Mouse (Mus musculus) forebrain, embryonic 11.5 days (tissue): ENCODE measurements around the gene Hoxb3. TPM values are rescaled to one million over a fixed set of nuclear protein-coding genes. Genes with fewer than 3 reads are reported as not detected.

Experiments used
- ATAC-seq: fragments of 200-750 bp; cut with Nextera tagmentation; replicated peaks from 2 replicates; pipeline ENCODE4 v1.8.0; 2017; ENCODE audit warnings: moderate TSS enrichment; ENCODE audit not compliant: low FRiP score
- DNase-seq: peaks from one replicate; pipeline ENCODE4 v3.0.0-alpha.2; 2017; ENCODE audit warnings: low spot score
- H3K27ac ChIP-seq: fragments of 300-500 bp; sonication (generic); 2 replicates; pipeline ENCODE4 v1.5.1; 2014; ENCODE audit warnings: low read depth, low read length
- H3K27me3 ChIP-seq: fragments of 300-500 bp; sonication (generic); 2 replicates; pipeline ENCODE4 v1.6.1; 2014; ENCODE audit warnings: mild to moderate bottlenecking, low read length, mixed read lengths; ENCODE audit not compliant: control insufficient read depth, insufficient read depth
- H3K36me3 ChIP-seq: fragments of 300-500 bp; sonication (generic); 2 replicates; pipeline ENCODE4 v1.6.1; 2014; ENCODE audit warnings: mild to moderate bottlenecking, low read length, moderate library complexity, mixed read lengths; ENCODE audit not compliant: control insufficient read depth, insufficient read depth
- H3K4me1 ChIP-seq: fragments of 300-500 bp; sonication (generic); replicated peaks from 2 replicates; pipeline ENCODE4 v1.6.1; 2014; ENCODE audit warnings: low read length, mixed read lengths; ENCODE audit not compliant: control insufficient read depth, insufficient read depth
- H3K4me2 ChIP-seq: fragments of 300-500 bp; sonication (generic); 2 replicates; pipeline ENCODE4 v1.6.1; 2014; ENCODE audit warnings: low read depth, mild to moderate bottlenecking, low read length, moderate library complexity, mixed read lengths; ENCODE audit not compliant: severe bottlenecking
- H3K4me3 ChIP-seq: fragments of 300-500 bp; sonication (generic); 2 replicates; pipeline ENCODE4 v1.5.1; 2014; ENCODE audit warnings: low read depth, low read length
- H3K9ac ChIP-seq: fragments of 300-500 bp; sonication (generic); 2 replicates; pipeline ENCODE4 v1.6.1; 2014; ENCODE audit warnings: low read length
- H3K9me3 ChIP-seq: fragments of 300-500 bp; sonication (generic); 2 replicates; pipeline ENCODE4 v1.6.1; 2016; ENCODE audit warnings: low read length, mixed read lengths; ENCODE audit not compliant: control insufficient read depth
- WGBS: fragments of 180-500 bp; shearing (Covaris S2); extraction: QIAGEN DNeasy Blood & Tissue Kit; methylation state at CpG from one replicate; pipeline ENCODE4 v1.1.7; 2014; 5-methylcytosine and 5-hydroxymethylcytosine counted together
- polyA plus RNA-seq: library from polyadenylated mRNA; unstranded; fragments of >200 nt; fragmentation: Nextera tagmentation; extraction: Ambion mirVana; gene quantifications from 2 replicates; pipeline ENCODE4 v1.2.1, GENCODE M21; 2014

Gene Hoxb3
- polyA plus RNA-seq, 1 experiment from 2014 or later, result not detected

GRCm38 (mm10) chr11:96319071-96319902, 3.8 kb upstream of the Hoxb3 start:
- H3K9ac ChIP-seq, result no peak overlapping the region
- DNase-seq (no peak), ATAC-seq (no peak)
- no peaks in the 10 kb centered on the region for H3K9me3 ChIP-seq
- H3K36me3 ChIP-seq, result no peaks in the 10 kb centered on the region
- H3K27ac ChIP-seq, result no peak overlapping the region
- H3K4me3 ChIP-seq, result peak overlapping the region; percentile 24
- H3K27me3 ChIP-seq, result peaks cover 98% of the 10 kb centered on the region
- WGBS, result under 1% methylated on average over 31 of the region's 34 CpGs
- H3K4me1 ChIP-seq, result peaks cover 5% of the 10 kb centered on the region
- H3K4me2 ChIP-seq, result peak overlapping the region; percentile 44; the same call in 1 of the 2 replicates

DNA sequence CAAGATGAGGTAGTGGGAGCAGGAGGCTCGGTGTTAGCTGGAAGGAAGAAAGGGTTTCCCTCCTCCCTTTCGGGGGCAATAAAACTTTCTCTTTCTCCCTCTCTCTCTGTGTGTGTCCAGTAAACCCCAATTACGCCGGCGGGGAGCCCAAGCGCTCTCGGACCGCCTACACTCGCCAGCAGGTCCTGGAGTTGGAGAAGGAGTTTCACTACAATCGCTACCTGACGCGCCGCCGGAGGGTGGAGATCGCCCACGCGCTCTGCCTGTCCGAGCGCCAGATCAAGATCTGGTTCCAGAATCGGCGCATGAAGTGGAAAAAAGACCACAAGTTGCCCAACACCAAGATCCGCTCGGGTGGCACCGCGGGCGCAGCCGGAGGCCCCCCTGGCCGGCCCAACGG, 3.2 kb upstream of the Hoxb3 start:
- no peak overlapping the region for H3K27ac ChIP-seq
- no peaks in the 10 kb centered on the region for H3K36me3 ChIP-seq
- no peak overlapping the region for H3K4me2 ChIP-seq
- ATAC-seq (no peak), DNase-seq (no peak)
- H3K9me3 ChIP-seq, result no peaks in the 10 kb centered on the region
- under 1% methylated on average over 29 of the region's 29 CpGs for WGBS
- peaks cover 98% of the 10 kb centered on the region for H3K27me3 ChIP-seq
- no peak overlapping the region for H3K4me3 ChIP-seq
- peaks cover 5% of the 10 kb centered on the region for H3K4me1 ChIP-seq
- H3K9ac ChIP-seq, result no peak overlapping the region

- no peak overlapping the region for H3K9ac ChIP-seq
- H3K27me3 ChIP-seq, result peaks cover 98% of the 10 kb centered on the region
- no peak overlapping the region for H3K27ac ChIP-seq
- WGBS, result under 1% methylated on average over 17 of the region's 17 CpGs
- no peak for ATAC-seq
- no peak overlapping the region for H3K4me2 ChIP-seq
- H3K9me3 ChIP-seq, result no peaks in the 10 kb centered on the region
- no peaks in the 10 kb centered on the region for H3K36me3 ChIP-seq
- DNase-seq, result no peak
- H3K4me3 ChIP-seq, result no peak overlapping the region
- H3K4me1 ChIP-seq, result peaks cover 5% of the 10 kb centered on the region
Measured at GRCm38 (mm10) chr11:96320688-96321087, 2.4 kb upstream of the Hoxb3 start.

GRCm38 (mm10) chr11:96321846-96322245, 1.3 kb upstream of the Hoxb3 start:
- 11% methylated on average over 5 of the region's 5 CpGs for WGBS
- no peaks in the 10 kb centered on the region for H3K36me3 ChIP-seq
- peaks cover 98% of the 10 kb centered on the region for H3K27me3 ChIP-seq
- H3K4me1 ChIP-seq, result peaks cover 5% of the 10 kb centered on the region
- DNase-seq (no peak), ATAC-seq (no peak)
- H3K9ac ChIP-seq, result no peak overlapping the region
- H3K4me2 ChIP-seq, result no peak overlapping the region
- no peak overlapping the region for H3K27ac ChIP-seq
- no peak overlapping the region for H3K4me3 ChIP-seq
- no peaks in the 10 kb centered on the region for H3K9me3 ChIP-seq

DNA sequence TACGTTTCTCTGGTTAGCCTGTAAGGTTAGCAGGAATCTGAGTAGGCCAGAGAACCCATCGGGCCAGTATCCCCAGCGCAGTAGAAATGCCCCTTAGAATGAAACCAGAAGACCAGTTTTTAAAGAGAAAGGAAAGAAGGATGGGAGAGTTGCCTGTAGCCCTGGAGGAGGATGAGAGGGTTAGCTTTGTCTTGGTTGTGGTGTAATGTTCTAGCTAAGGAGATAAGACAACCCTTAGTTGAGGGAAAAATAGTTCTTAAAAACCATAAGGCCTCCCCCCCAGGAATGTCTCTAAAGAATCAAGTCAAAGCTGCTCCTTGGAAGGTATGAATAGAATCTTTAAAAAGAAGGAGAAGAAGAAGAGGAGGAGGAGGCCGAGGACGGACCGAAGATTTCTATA, 388 bp upstream of the Hoxb3 start:
- Histone ChIP-seq H3K27me3 (peaks cover 98% of the 10 kb centered on the region), H3K36me3 (no peaks in the 10 kb centered on the region), H3K9ac (no peak overlapping the region), H3K9me3 (no peaks in the 10 kb centered on the region), H3K4me3 (no peak overlapping the region), H3K4me1 (peaks cover 5% of the 10 kb centered on the region), H3K4me2 (no peak overlapping the region), H3K27ac (no peak overlapping the region)
- no peak for ATAC-seq
- 5% methylated on average over 6 of the region's 6 CpGs for WGBS
- DNase-seq, result no peak

- DNase-seq, result no peak
- no peaks in the 10 kb centered on the region for H3K36me3 ChIP-seq
- H3K9ac ChIP-seq, result no peak overlapping the region
- no peak overlapping the region for H3K4me3 ChIP-seq
- no peak overlapping the region for H3K27ac ChIP-seq
- peaks cover 98% of the 10 kb centered on the region for H3K27me3 ChIP-seq
- no peaks in the 10 kb centered on the region for H3K9me3 ChIP-seq
- H3K4me1 ChIP-seq, result no peaks in the 10 kb centered on the region
- ATAC-seq, result no peak
- WGBS, result 0% methylated on average over 5 of the region's 5 CpGs
- H3K4me2 ChIP-seq, result no peak overlapping the region
Measured at GRCm38 (mm10) chr11:96324125-96324524, 999 bp downstream of the Hoxb3 start.

GRCm38 (mm10) chr11:96324965-96325364, 1.8 kb downstream of the Hoxb3 start:
- Histone ChIP-seq H3K4me1 (no peaks in the 10 kb centered on the region), H3K4me2 (no peak overlapping the region), H3K9me3 (no peaks in the 10 kb centered on the region), H3K9ac (no peak overlapping the region), H3K27me3 (peaks cover 98% of the 10 kb centered on the region), H3K36me3 (no peaks in the 10 kb centered on the region), H3K4me3 (no peak overlapping the region), H3K27ac (no peak overlapping the region)
- WGBS, result 1% methylated on average over 8 of the region's 8 CpGs
- no peak for ATAC-seq
- DNase-seq, result no peak

- Histone ChIP-seq H3K4me2 (no peak overlapping the region), H3K4me3 (no peak overlapping the region), H3K27me3 (peaks cover 98% of the 10 kb centered on the region), H3K36me3 (no peaks in the 10 kb centered on the region), H3K4me1 (no peaks in the 10 kb centered on the region), H3K27ac (no peak overlapping the region), H3K9ac (no peak overlapping the region), H3K9me3 (no peaks in the 10 kb centered on the region)
- no peak for ATAC-seq
- DNase-seq, result no peak
- WGBS, result 1% methylated on average over 22 of the region's 22 CpGs
Measured at GRCm38 (mm10) chr11:96325747-96326212, 2.7 kb downstream of the Hoxb3 start.

DNA sequence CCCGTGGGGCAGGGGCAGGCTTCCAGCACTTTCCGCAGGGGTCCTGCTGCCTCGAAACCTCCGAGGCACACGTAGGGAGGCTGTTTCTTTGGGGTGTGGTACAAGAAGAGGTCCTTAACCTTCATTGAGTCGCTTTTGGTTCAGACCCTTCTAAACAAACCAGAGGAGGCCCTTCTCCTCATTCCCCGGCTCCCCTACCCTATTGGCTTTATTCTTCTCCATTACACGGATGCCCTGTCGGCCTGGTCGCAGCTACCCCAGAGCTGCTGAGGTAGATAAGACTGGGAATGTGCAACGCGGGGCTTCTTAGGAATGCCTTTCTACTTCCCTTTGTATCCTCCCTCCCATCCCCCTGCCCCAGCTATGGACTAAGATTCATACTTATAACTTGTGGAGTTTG, 3.6 kb downstream of the Hoxb3 start:
- Histone ChIP-seq H3K4me1 (no peaks in the 10 kb centered on the region), H3K27ac (no peak overlapping the region), H3K9ac (no peak overlapping the region), H3K9me3 (no peaks in the 10 kb centered on the region), H3K27me3 (peaks cover 99% of the 10 kb centered on the region), H3K36me3 (no peaks in the 10 kb centered on the region), H3K4me3 (no peak overlapping the region), H3K4me2 (no peak overlapping the region)
- 0% methylated on average over 12 of the region's 12 CpGs for WGBS
- DNase-seq (no peak), ATAC-seq (no peak)
